Mouse (Mus musculus) heart, adult 9 months (tissue): Measurements from ENCODE around the gene Ttc38.
A peak's percentile ranks its signal among the peaks of the same experiment; 100 is the strongest.

Experiments
- DNase-seq, 2 experiments: peaks; one replicate each; pipeline ENCODE4 v3.0.0; 2022; ENCODE audit warnings: low spot score in 2 of 2

The Ttc38 gene

DNA sequence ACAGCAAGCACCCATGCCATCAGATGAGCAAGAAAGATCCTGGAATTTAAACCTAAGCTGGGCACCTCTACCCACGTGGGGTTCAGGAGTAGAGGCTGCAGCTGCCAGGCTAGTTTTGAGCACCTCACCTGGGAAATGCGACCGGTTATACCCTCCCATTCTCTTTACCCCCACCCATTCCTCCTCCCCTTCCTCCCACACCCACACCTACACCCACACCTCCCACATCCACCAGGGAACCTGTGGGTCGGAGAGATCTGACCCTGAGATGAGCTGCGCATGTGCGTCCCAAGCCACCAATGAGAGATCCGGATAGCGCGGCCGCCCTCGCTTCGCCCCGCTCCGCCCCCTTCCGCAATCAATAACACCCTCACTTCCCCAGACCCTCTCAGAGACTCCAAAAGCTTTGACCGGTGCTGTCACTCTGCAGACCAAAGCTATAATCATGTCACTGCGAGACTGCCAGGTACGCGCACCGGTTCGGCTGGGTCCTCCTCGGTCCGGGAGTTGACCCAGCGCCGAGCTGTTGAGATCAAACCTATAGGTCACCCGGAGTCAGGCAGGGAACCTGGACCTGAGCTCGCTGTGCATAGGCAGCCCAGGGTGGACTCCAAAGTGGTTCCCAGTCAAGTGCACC is at the start of gene Ttc38:
Gene Ttc38, plus strand, starts transcription at position 353 of the 637 bp plus-strand sequence.
- DNase-seq, result peak; percentile 89 to 93

DNA sequence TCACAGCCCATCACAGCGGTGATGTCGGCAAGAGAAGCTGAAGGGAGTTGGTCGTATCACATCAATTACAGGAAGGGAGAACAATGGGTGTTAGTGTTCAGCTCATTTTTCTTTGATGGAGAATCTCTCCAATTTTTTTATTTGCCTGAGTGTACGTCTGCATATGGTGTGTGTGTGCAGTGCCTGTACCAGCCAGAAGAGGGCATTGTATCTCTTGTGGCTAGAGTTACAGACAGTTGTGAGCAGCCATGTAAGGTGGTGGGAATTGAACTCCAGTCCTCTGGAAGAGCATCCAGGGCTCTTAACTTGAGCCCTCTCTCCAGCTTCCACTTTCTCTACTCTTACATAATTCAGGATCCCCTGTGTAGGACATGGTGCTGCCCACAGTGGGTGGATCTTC is 49.0 kb upstream of the Ttc38 start:
- no peak for DNase-seq

DNA sequence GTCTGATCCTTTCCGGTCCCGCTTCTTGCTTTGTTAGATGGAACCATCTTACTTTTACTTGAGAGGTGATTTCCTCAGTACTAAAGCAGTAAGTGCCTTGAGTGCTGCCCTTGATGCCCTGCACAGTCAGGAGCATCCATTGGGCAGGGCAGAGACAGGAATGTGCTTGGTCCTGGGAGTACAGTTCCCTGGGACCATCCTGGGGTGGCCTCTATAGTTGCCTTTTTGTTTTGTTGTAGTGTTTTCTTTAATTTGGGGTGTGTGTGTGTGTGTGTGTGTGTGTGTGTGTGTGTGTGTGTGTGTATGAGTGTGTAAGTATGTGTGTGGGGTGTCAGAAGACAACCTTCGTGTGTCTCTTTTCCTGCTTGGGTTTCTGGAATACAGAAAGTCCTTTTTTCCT is 47.8 kb upstream of the Ttc38 start:
- no peak for DNase-seq

DNA sequence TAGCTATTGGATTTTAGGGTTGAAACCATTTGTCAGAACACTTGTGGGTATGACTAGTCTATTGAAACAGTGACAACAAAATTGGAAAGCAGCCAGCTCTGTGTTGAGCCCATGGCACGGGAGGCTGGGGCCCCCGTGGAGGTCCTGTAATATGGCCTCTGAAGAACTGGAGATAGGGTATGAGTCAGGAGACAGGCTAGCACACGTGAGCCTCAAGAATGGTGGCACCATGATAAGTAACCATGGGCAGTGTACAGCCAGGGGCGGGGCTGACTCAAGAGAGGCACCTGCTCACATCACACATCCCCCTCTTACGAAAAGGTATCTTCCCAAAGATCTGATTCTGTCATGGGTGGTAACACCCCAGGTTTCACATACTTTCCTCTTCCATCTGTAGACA is 45.4 kb upstream of the Ttc38 start:
- DNase-seq, result no peak

DNA sequence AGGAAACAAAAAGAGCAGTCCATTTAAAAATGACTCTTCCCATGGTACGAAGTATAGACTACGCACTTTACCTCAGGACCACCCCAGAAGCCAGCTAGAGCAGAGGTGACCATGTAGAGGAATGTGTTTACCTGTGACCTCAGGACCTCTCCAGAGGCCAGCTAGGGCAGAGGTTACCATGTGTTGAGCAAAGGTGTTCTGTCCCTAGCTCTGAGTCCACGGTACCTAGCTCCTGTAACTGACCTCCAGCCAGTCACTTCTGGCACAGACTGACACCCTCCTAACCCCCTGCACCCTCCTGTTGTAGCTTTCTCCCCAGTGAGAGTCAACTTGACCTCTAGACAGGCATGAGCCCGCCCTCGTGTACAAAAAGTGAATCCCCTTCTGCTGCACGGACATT is 44.6 kb upstream of the Ttc38 start:
- DNase-seq, result no peak

DNA sequence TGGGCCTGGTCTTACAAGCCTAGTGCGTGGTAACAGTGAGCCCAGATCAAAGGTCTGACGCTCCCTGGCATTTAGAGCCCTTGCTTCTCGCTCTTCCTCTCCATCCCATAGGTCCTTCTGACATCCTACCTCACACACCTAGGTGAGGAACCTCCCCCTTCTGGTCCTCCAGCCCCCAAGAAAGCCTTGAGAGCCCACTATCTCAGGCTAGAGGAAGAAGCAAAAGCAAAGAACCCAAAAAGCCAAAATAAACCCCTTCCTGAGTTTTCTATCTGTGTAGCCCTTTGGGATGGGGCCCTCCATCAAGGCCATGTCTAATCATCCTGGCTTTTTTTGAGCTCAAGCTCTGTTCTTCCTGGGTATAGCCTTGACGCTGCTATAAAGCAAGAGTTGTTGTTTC is 44.1 kb upstream of the Ttc38 start:
- DNase-seq, result no peak

DNA sequence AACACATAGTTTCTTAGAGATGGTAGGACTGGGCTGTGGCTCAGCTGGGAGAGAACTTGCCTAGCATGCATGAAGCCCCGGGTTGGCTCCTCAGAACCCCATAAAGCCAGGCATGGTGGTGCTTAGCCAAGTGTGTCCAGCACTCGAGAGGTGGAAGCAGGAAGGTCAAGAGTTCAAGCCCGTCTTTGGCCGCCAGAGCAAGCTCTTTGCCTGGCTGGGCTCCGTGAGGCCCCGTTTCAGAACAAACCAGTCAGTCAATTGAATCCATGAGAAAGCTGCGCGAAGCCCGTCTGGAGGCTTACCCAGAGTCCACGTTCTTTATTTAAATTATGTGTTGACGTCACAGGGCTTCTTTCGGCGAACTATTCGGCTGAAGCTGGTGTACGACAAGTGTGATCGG is 43.5 kb upstream of the Ttc38 start:
- no peak for DNase-seq

DNA sequence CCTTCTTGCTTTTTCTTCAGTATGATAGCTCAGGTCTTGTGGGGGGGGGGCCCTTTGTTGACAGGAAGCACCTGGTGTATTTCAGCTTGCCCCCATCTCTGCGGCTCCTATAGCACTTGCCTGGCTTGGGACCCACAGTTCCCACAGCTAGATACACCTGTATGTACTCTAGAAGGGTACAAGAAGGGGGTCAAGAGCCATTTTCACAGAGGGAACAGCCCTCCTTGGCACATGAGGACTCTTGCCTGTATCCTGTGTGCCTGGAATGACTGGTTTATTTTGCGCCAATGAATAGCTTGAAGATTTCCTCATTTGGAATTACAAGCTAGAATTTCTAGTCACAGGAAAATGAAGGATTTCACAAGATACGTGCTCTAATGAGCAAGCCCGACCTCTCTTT is 40.7 kb upstream of the Ttc38 start:
- DNase-seq, result no peak

DNA sequence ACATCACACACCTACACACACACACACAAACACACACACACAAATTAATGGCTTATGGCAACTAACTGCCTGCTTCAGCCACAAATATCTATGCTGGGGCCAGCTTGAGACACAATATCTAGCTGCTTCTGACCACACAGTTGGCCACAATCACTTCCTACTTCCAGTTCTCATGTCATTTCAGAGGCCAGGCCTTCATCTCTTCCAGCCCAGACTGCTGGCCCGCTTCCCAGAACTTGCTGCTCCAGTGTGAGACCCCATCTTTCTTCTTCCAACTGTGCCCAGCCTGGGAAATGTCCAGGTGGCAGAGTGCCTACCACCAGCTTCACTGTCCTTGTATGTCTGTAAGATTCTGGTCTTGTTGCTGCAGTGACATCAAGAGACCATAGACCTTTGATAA is 39.3 kb upstream of the Ttc38 start:
- peak; percentile 57 to 73 for DNase-seq

DNA sequence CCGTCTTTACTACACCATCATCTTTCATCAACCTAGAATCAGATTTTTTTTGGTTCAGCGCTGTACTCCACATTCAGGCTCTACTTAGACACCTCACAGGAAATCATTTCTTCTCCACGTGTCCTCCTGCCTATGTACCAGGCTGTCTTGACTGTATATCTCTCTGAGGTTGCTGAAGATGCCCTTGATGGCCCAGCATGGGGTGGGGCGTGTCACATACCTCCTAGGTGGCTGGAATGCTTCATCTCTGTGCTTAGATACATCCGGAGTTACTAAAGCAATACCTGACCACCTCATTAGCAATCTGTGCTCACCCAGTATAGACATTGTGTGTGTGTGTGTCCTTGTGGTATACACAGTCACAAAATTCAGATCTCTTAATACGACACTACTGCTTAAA is 36.6 kb upstream of the Ttc38 start:
- no peak for DNase-seq

DNA sequence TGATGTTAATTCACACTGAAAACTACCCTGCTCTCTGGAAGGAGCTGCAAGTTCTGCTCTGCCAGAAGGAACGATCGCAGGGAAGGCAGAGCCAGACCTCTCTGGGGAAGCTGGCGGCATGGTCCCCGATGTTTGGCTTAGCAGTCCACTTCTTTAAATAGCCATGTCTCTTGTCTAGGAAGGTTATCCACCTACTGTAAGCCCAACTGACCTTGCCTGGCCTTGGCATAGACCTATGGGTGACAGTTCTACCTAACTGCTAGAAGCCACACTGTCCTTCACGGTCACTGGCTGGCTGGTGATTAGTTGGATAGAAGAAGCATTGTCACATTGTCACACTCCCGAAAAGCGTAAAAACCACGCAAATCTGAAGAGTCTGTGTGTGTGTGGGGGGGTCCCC is 33.4 kb upstream of the Ttc38 start:
- DNase-seq, result peak; percentile 62 to 68

DNA sequence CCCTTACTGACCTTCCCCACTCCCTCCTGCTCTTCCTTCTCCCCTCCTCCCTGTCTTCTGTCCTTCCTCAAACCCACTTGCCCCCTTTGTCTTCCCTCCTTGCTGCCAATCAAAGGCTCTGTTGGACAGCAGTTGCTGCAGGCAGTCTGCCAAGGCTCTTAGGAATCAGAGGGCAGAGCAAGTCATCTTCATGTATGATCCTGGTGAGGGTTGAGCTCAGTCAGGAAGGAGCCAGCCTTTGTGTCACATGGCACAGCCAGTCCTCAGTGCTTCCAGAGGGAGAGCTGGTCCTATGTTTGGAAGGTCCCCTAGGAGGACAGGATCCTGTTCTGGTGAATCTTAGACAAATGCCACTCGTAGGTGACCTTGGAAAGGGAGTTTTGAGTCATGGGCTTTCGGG is 29.2 kb upstream of the Ttc38 start:
- DNase-seq, result peak; percentile 35 to 50

DNA sequence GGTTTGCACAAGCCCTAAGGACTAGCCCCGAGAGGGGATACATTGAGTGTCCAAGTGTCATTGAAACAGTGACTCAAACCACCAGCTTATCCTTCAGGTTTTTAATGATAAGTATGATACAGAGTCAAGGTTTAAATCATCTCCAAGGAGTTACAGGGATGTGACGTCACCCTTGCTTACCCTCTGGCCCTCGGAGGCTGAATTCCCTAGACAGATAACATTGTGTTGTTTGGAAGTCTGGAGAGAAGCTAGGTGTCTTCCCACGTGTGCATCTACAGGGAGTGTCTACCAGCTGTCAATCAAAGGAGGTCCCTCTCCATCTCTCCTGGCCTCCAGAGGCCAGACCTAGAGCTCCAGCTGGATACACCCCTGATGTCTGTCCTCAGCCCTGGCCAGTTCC is 25.2 kb upstream of the Ttc38 start:
- DNase-seq, result no peak

DNA sequence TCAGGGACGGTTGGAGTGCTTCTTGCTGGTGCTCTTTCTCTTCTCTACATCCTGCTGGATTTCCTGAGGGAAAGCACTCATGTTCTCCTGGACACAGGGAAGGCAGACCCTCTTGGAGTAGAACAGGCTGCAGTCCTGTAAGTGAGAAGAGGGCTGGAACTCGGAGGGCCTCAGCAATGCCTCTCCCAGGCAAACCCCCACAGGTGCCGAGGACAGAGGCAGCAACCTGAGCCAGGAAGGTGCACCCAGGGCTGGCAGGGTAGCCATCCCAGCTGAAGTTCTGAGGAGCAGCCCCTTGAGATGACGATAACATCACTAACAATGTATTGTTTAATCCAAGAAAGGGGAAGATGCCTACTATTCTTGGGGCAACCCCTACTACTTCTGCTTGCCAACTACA is 24.7 kb upstream of the Ttc38 start:
- no peak for DNase-seq

DNA sequence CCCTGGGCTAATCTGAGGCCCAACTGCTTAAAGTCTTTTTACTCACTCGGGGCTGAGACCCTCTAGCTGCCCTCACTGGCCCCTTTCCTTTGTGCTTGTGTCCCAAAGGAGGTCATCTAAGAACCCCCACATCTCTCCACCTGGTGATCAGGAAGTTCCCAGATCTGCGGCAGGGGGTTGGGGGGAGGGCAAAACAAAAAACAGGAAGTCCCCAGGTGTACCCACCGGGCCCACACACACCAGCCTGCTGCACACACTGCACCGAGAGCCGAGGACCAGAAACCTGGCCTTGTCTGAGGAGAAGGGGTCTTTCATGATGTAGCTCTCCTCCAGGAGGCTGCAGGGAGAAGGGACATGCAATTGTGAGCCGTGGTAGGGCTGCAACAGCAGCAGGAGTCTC is 24.1 kb upstream of the Ttc38 start:
- DNase-seq, result no peak

DNA sequence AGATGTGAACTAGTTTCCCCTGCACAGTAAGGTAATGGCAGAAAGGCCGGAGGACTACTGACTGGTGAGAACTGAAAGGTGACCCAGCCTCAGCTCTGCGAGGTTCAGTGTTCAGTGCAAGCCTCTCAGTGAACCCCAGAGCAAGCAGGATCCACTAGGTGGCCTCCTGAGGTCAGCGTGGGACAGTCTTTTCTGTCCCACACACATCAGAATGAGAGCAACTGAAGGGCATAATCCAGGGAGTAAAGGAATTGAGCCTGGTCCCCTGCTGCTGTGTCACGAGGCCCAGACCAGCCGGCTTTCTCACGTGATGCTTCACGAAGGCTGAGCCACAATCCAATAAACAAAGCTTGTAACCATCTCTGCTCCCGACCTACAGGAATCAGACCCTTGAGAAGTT is 23.7 kb upstream of the Ttc38 start:
- DNase-seq, result no peak

DNA sequence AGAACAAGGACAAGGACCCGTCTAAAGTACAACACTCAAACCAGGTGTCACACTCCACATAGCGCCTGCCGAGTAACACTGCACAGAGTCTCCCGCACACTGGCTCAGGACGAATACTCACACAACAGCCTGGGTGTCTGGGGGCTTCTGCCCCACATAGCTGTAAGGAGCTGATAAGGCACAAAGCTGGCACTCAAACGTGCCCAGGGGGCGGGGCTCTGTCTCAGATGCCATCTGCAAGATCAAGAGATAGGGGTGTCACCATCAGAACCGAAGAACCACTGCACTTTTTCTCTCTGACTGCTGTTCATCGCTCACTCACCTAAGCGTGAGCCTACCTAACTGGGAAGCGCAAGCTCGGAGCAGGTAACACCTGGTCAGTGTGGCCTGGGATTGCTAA is 23.0 kb upstream of the Ttc38 start:
- no peak for DNase-seq

DNA sequence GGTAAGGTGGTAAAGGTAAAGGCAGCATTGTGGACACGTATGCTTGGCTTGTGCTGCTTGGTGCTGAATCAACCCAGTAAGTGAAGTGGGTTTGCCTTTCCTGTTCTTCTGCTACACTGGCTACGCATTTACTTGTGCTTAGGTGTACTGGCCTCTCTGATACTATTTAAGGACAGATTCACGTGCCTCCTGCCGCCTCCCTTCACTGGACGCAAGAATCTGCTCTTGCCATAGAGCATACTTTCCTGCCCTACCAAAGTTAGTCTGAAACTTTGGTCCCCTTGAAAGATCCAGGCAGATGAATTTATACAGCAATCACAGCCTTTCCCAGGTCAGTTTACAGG is 21.7 kb upstream of the Ttc38 start:
- no peak for DNase-seq

DNA sequence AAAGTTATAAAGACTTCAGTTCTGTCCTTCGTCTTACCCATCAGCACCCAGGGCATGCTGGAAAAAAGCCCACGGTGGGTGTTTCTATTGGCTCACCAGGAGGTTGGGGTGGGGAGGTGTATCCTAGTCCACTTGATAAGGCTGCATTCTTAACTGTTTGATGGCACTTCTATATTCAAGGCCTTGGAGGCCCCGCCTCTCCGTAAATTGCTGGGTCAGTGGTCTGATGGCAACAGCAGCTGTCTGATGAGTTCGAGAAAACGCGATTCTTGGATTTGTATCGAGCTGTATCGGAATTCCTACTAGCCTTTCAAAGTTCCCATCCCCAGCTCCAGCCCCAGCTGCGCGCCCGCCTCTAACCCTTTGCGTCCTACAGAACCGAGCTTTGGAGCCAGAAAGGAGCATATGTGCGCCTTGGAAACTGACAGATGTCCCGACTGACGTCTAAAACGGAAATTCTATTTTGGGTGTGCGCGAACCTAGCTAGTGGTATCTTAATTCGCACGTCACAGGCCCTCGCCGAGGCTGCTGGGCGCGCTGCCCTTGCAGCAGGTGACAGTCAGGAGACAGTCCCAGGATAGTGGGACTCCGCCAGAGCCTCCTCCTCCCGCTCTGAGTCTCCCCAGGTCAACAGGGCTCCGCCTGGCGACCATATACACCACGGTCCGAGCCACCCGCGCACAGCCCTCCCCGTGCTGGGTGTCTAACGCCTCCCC is 21.1 kb upstream of the Ttc38 start:
- DNase-seq, result peak; percentile 44 to 90

DNA sequence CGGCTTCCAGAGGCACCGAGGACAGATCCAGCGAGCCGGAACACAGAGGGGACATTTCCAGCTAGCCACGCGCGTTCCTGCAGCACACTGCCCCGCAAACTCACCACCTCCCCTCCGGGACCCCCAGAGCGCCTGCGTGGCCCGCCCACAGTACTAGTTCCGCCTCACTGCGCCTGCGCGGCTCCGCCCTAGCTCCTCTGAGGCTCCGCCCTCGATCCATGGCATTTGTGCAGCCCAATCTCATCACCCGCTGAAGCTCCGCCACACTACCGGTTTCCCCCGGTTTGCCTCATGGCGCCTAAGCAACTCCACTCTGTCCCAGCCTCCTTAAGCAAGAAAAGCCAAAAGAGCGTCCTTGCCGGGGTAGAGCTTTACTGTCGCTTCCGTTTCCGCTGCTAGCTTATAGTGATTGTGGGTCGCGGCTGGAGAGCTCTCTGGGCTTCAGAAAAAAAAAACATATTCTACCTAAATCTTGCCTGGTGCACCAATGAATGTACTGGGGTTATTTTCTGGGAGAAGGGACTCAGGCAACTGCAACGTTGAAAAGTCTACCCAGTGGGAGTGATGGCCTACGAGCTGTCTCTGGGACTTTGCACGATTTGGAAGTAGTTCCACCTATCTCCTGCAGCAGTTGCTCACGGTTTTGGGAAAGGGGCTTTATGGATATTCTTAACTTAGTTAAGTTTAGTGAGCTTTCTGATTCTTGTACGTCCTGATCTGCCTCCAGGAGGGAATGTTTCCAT is 20.4 kb upstream of the Ttc38 start, which contains the start of gene Cdpf1:
Gene Cdpf1, minus strand, starts transcription at position 163 of the 743 bp plus-strand sequence.
- DNase-seq, result peak; percentile 99

DNA sequence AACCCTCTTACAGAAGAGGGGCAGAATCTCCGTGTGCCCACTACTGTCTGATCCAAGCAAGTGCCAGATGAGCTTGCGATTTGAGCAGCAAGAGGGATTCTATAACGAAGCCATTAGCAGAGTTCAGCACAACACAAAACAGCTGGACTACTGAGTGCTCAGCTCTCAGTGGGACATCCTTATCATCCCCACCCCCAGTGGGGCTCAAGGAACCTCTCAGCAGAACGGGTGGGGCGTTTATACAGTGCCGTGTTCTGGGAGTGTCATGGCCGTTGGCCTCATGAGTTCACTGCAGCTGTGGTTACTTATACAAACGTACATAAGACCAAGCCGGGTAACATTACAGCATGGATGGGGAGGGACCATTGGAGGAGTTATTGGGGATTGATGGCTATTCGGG is 18.7 kb upstream of the Ttc38 start:
- DNase-seq, result no peak

DNA sequence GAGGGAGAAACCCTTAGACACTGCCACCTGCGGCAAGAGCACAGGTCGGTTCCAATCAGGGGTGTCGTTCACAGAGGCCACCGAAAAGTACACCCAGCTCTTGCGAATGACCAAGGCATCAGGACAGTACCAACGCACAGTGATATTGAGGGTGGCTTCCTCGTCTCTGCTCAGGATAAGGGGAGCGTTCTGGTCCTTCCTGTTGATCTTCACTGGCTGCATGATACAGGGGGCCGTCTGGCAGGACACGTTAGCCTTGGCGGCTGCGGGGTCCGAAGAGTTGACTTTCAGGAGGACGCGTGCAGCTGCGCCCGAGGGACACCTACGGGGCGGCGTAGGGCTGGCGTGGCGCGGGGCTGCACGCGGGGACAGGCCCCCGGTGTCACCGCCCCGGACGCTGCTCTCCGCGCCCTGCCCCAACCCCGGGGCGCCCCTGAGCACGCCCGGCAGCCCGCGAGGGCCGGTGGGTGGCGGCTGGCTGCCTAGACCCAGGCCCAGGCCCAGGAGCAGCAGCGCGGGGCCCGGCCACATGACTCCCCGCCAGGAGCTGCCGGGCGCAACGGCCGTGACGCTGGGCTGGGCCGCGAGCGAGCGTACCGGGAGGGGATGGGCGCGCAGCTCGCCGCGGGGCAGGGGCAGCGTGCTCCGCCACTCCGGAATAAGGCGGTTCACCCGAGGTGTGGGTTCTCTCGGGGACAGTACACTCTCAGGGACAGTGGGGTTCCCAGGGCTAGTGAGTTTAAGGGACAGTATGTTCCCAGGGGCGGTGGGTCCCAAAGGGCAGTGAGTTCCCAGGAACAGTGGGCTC is 10.7 kb upstream of the Ttc38 start, which contains the start of gene Pkdrej:
Gene Pkdrej, minus strand, starts transcription at position 532 of the 808 bp plus-strand sequence.
- DNase-seq, result peak in 1 of 2 experiments; percentile 27
